Mouse (Mus musculus) telencephalon, adult 2 months (tissue): ENCODE data around the gene Ckmt2.

ENCODE experiments used
- DNase-seq: peaks from one replicate; pipeline ENCODE4 v3.0.0-alpha.2; 2011; ENCODE audit warnings: low read depth, low spot score

Gene Ckmt2

GRCm38 (mm10) chr13:91876741-91877349 is at the start of gene Ckmt2:
Gene Ckmt2, minus strand, starts transcription at chr13:91876885.
- DNase-seq: no peak

- no peak for DNase-seq
Observed at GRCm38 (mm10) chr13:91921010-91921409, 44.3 kb upstream of the Ckmt2 start.

- no peak for DNase-seq
Observed at GRCm38 (mm10) chr13:91918764-91919163, 42.1 kb upstream of the Ckmt2 start.

GRCm38 (mm10) chr13:91917835-91918234 is 41.1 kb upstream of the Ckmt2 start:
- no peak for DNase-seq

GRCm38 (mm10) chr13:91916308-91916707 is 39.6 kb upstream of the Ckmt2 start:
- no peak for DNase-seq

GRCm38 (mm10) chr13:91915582-91916239 is 39.0 kb upstream of the Ckmt2 start:
- peak; percentile 50 for DNase-seq

- DNase-seq: no peak
Observed at GRCm38 (mm10) chr13:91915192-91915581, 38.5 kb upstream of the Ckmt2 start.

GRCm38 (mm10) chr13:91911652-91912051 is 35.0 kb upstream of the Ckmt2 start:
- DNase-seq: no peak

- no peak for DNase-seq
Observed at GRCm38 (mm10) chr13:91911211-91911610, 34.5 kb upstream of the Ckmt2 start.

- peak; percentile 69 for DNase-seq
Observed at GRCm38 (mm10) chr13:91908202-91908980, 31.7 kb upstream of the Ckmt2 start.

GRCm38 (mm10) chr13:91906338-91906737 is 29.7 kb upstream of the Ckmt2 start:
- no peak for DNase-seq

GRCm38 (mm10) chr13:91896476-91896875 is 19.8 kb upstream of the Ckmt2 start:
- DNase-seq: no peak

GRCm38 (mm10) chr13:91893132-91893531 is 16.4 kb upstream of the Ckmt2 start:
- DNase-seq: no peak

GRCm38 (mm10) chr13:91890031-91890619 is 13.4 kb upstream of the Ckmt2 start:
- no peak for DNase-seq

GRCm38 (mm10) chr13:91884714-91885386 is 8.2 kb upstream of the Ckmt2 start:
- DNase-seq: no peak

- peak; percentile 32 for DNase-seq
Observed at GRCm38 (mm10) chr13:91881837-91882480, 5.3 kb upstream of the Ckmt2 start.

GRCm38 (mm10) chr13:91880256-91880655 is 3.6 kb upstream of the Ckmt2 start:
- DNase-seq: no peak

- DNase-seq: no peak
Observed at GRCm38 (mm10) chr13:91877996-91878395, 1.3 kb upstream of the Ckmt2 start.

GRCm38 (mm10) chr13:91877350-91877749 is 665 bp upstream of the Ckmt2 start:
- DNase-seq: no peak

GRCm38 (mm10) chr13:91875581-91875980 is 1.1 kb downstream of the Ckmt2 start:
- DNase-seq: no peak

- DNase-seq: peak; percentile 26
Observed at GRCm38 (mm10) chr13:91874565-91874964, 2.1 kb downstream of the Ckmt2 start.
